Mouse (Mus musculus): Measurements from ENCODE around the gene Exoc3l4. TPM values are rescaled to one million over a fixed set of nuclear protein-coding genes. Genes with fewer than 3 reads are reported as not detected.
A peak's percentile ranks its signal among the peaks of the same experiment; 100 is the strongest.

The Exoc3l4 gene
- polyA plus RNA-seq, 1 experiment = 23.2 TPM

DNA sequence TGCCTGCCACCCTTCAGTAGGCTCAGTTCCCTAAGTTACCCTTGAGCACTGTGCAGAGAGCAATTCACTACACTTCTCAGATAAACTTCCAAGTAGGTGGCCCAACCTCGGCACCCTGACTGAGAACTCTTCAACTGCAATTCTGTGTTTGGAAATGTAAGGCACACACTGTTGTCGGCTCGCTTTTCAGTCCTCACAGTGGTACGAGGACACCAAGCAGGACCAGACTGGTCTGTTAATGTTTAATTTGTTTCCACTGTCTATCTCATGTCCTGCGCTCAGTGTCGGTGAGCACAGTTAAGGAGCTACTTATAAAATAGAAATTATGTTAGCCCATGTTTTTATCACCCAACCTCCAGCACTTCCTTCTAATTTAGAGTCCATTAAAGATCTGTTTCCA, 43.4 kb upstream of the Exoc3l4 start:
- Histone ChIP-seq H3K27me3 (ENCODE audit: control insufficient read depth, insufficient read depth, insufficient read length) (no peaks in the 10 kb centered on the region), H3K36me3 (ENCODE audit: control insufficient read depth, insufficient read depth) (no peaks in the 10 kb centered on the region), H3K79me2 (ENCODE audit: control insufficient read depth, insufficient read depth) (peaks cover 83% of the 10 kb centered on the region), H3ac (ENCODE audit: control insufficient read depth, insufficient read length) (no peak overlapping the region), H3K4me2 (ENCODE audit: low read depth) (no peak overlapping the region), H3K4me3 (no peak overlapping the region)
- TF ChIP-seq POLR2AphosphoS2 (IDR thresholded peaks at IDR 0.05; ENCODE audit: insufficient read length, low read depth) = no peak
- no peak for TF ChIP-seq MAX (IDR thresholded peaks at IDR 0.05; ENCODE audit: low read depth)
- TF ChIP-seq E2F4 (IDR thresholded peaks at IDR 0.05; ENCODE audit: insufficient read depth) = no peak
- no peak for TF ChIP-seq USF1 (IDR thresholded peaks at IDR 0.05; ENCODE audit: low read depth)
- no peak for TF ChIP-seq REST (IDR thresholded peaks at IDR 0.05; ENCODE audit: insufficient read depth, insufficient read length)
- TF ChIP-seq MYOD1 (IDR thresholded peaks at IDR 0.05; ENCODE audit: control insufficient read depth in 1 of 3, insufficient read length in 2 of 3, low read depth in 2 of 3) = no peak
- no peak for TF ChIP-seq SRF (IDR thresholded peaks at IDR 0.05; ENCODE audit: control insufficient read depth, insufficient read length, low read depth)
- TF ChIP-seq CEBPB (IDR thresholded peaks at IDR 0.05; ENCODE audit: insufficient read depth, poor library complexity, severe bottlenecking) = no peak
- no peak for TF ChIP-seq MYOG (IDR thresholded peaks at IDR 0.05; ENCODE audit: control insufficient read depth in 1 of 3, insufficient read depth in 1 of 3, insufficient read length in 2 of 3, low read depth in 2 of 3)
- TF ChIP-seq TCF3 (IDR thresholded peaks at IDR 0.05; ENCODE audit: insufficient read length, low read depth) = no peak
- TF ChIP-seq TCF12 (IDR thresholded peaks at IDR 0.05; ENCODE audit: insufficient read depth, poor library complexity, severe bottlenecking) = no peak
- TF ChIP-seq POLR2A (IDR thresholded peaks at IDR 0.05; ENCODE audit: insufficient read length, low read depth) = no peak

DNA sequence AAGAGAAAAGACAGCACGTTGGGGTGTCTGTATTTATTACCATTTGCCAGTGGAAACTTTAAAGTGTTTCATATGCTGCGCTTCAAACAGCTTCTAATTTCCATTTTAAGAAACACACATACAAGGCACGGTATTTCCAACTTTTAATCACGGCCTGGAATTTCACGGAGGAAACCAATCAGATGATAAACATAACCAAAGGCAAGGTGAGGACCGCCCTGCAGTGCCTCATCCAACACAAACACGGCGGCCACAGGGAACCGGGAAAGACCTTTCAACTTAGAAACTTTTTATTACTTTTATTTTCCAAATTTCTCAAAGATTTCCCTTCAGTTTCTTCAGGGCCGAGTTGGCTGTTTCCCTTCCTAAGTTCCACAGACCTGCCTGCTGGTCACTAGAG, 42.1 kb upstream of the Exoc3l4 start:
- Histone ChIP-seq H3K36me3 (ENCODE audit: control insufficient read depth, insufficient read depth) (no peaks in the 10 kb centered on the region), H3ac (ENCODE audit: control insufficient read depth, insufficient read length) (no peak overlapping the region), H3K79me2 (ENCODE audit: control insufficient read depth, insufficient read depth) (peaks cover 70% of the 10 kb centered on the region), H3K4me3 (peak overlapping the region; percentile 79), H3K4me2 (ENCODE audit: low read depth) (peak overlapping the region; percentile 86), H3K27me3 (ENCODE audit: control insufficient read depth, insufficient read depth, insufficient read length) (no peaks in the 10 kb centered on the region)
- no peak for TF ChIP-seq USF1 (IDR thresholded peaks at IDR 0.05; ENCODE audit: low read depth)

DNA sequence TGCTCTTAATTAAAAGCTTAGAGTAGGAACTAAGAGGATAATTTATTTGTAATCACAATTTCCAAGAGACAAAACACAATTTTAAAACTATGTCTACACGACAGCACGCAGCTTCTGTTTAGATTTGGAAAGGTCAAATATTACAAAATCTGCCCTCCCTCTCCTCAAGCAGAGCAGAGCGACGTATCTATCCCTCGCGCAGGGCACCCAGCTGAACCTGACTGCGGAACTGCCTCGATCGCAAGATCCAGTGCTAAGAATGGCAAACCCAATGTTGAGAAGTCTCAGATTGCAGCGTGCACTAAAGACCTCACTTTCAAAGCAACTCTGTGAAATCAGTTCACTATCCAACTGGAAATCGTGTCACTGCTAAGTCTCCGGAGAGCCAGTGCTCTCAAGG, 41.3 kb upstream of the Exoc3l4 start:
- peak overlapping the region; percentile 79 for H3K4me3 ChIP-seq
- TF ChIP-seq TCF3 (IDR thresholded peaks at IDR 0.05; ENCODE audit: insufficient read length, low read depth) (no peak), MYOG (IDR thresholded peaks at IDR 0.05; ENCODE audit: control insufficient read depth in 1 of 3, insufficient read depth in 1 of 3, insufficient read length in 2 of 3, low read depth in 2 of 3) (no peak), E2F4 (IDR thresholded peaks at IDR 0.05; ENCODE audit: insufficient read depth) (no peak), CEBPB (IDR thresholded peaks at IDR 0.05; ENCODE audit: insufficient read depth, poor library complexity, severe bottlenecking) (no peak), REST (IDR thresholded peaks at IDR 0.05; ENCODE audit: insufficient read depth, insufficient read length) (no peak), POLR2A (IDR thresholded peaks at IDR 0.05; ENCODE audit: insufficient read length, low read depth) (no peak), MAX (IDR thresholded peaks at IDR 0.05; ENCODE audit: low read depth) (no peak), POLR2AphosphoS2 (IDR thresholded peaks at IDR 0.05; ENCODE audit: insufficient read length, low read depth) (no peak), USF1 (IDR thresholded peaks at IDR 0.05; ENCODE audit: low read depth) (no peak), TCF12 (IDR thresholded peaks at IDR 0.05; ENCODE audit: insufficient read depth, poor library complexity, severe bottlenecking) (no peak), SRF (IDR thresholded peaks at IDR 0.05; ENCODE audit: control insufficient read depth, insufficient read length, low read depth) (no peak), MYOD1 (IDR thresholded peaks at IDR 0.05; ENCODE audit: control insufficient read depth in 1 of 3, insufficient read length in 2 of 3, low read depth in 2 of 3) (no peak)
- H3K27me3 ChIP-seq (ENCODE audit: control insufficient read depth, insufficient read depth, insufficient read length) = no peaks in the 10 kb centered on the region
- H3K4me2 ChIP-seq (ENCODE audit: low read depth) = peak overlapping the region; percentile 86
- peaks cover 62% of the 10 kb centered on the region for H3K79me2 ChIP-seq (ENCODE audit: control insufficient read depth, insufficient read depth)
- H3ac ChIP-seq (ENCODE audit: control insufficient read depth, insufficient read length) = no peak overlapping the region
- no peaks in the 10 kb centered on the region for H3K36me3 ChIP-seq (ENCODE audit: control insufficient read depth, insufficient read depth)

DNA sequence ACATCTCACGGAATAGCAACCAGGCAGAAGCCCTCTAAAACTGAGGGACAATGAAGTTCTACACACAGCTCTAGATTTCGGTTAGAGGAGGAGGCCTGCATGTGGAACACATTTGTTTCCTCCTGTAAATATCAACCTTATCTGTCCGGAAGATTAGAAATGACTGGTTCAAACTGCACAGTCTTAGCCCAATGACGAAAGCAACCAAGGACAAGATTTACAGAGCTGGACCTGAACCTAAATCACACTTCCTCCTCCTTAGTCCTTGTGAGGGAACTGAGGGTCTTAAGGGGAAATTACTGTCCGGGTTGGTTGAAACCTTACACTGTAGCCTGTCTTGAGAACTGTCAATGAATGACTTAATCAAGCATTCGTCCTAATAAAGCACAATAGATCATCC, 40.8 kb upstream of the Exoc3l4 start:
- peak overlapping the region; percentile 79 for H3K4me3 ChIP-seq
- H3K27me3 ChIP-seq (ENCODE audit: control insufficient read depth, insufficient read depth, insufficient read length) = no peaks in the 10 kb centered on the region
- H3K79me2 ChIP-seq (ENCODE audit: control insufficient read depth, insufficient read depth) = peaks cover 57% of the 10 kb centered on the region
- TF ChIP-seq USF1 (IDR thresholded peaks at IDR 0.05; ENCODE audit: low read depth) = no peak
- no peak for TF ChIP-seq SRF (IDR thresholded peaks at IDR 0.05; ENCODE audit: control insufficient read depth, insufficient read length, low read depth)
- no peak for TF ChIP-seq CEBPB (IDR thresholded peaks at IDR 0.05; ENCODE audit: insufficient read depth, poor library complexity, severe bottlenecking)
- TF ChIP-seq POLR2AphosphoS2 (IDR thresholded peaks at IDR 0.05; ENCODE audit: insufficient read length, low read depth) = no peak
- TF ChIP-seq POLR2A (IDR thresholded peaks at IDR 0.05; ENCODE audit: insufficient read length, low read depth) = no peak
- no peak for TF ChIP-seq MYOD1 (IDR thresholded peaks at IDR 0.05; ENCODE audit: control insufficient read depth in 1 of 3, insufficient read length in 2 of 3, low read depth in 2 of 3)
- no peak for TF ChIP-seq MYOG (IDR thresholded peaks at IDR 0.05; ENCODE audit: control insufficient read depth in 1 of 3, insufficient read depth in 1 of 3, insufficient read length in 2 of 3, low read depth in 2 of 3)
- TF ChIP-seq REST (IDR thresholded peaks at IDR 0.05; ENCODE audit: insufficient read depth, insufficient read length) = no peak
- TF ChIP-seq TCF12 (IDR thresholded peaks at IDR 0.05; ENCODE audit: insufficient read depth, poor library complexity, severe bottlenecking) = no peak
- no peak for TF ChIP-seq TCF3 (IDR thresholded peaks at IDR 0.05; ENCODE audit: insufficient read length, low read depth)
- H3K4me2 ChIP-seq (ENCODE audit: low read depth) = peak overlapping the region; percentile 86
- no peaks in the 10 kb centered on the region for H3K36me3 ChIP-seq (ENCODE audit: control insufficient read depth, insufficient read depth)
- peak overlapping the region; percentile 84 for H3ac ChIP-seq (ENCODE audit: control insufficient read depth, insufficient read length)

DNA sequence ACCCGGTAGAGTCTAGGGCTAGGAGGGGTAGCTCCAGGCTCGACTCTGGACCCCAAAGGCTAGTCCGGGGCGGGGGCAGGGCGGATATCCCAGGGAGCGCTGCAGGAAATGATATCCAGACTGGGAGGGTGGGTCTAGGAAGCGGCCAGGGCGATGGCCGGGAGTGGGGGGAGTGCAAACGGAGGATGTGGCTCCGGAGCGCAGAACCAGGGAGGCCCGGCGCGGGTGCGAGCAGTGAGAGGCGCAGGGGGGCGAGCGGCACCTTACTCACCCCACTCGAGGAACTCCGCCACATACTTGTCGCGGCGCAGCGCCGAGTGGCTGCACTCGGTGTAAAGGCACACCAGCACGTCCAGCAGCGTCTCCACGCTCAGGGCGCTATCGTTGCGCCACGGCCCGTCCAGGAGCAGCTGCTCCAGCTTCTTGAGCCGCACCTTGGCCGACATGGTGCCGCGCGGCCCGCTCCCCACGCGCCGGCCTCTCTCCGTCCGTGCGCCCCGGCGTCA, 39.9 kb upstream of the Exoc3l4 start:
- peak in 1 of 3 experiments; percentile 43 for TF ChIP-seq MYOD1 (IDR thresholded peaks at IDR 0.05; ENCODE audit: control insufficient read depth in 1 of 3, insufficient read length in 2 of 3, low read depth in 2 of 3)
- peak in 1 of 3 experiments; percentile 48 for TF ChIP-seq MYOG (IDR thresholded peaks at IDR 0.05; ENCODE audit: control insufficient read depth in 1 of 3, insufficient read depth in 1 of 3, insufficient read length in 2 of 3, low read depth in 2 of 3)
- peak; percentile 43 for TF ChIP-seq POLR2AphosphoS2 (IDR thresholded peaks at IDR 0.05; ENCODE audit: insufficient read length, low read depth)
- no peak for TF ChIP-seq E2F4 (IDR thresholded peaks at IDR 0.05; ENCODE audit: insufficient read depth)
- Histone ChIP-seq H3ac (ENCODE audit: control insufficient read depth, insufficient read length) (peak overlapping the region; percentile 84), H3K4me2 (ENCODE audit: low read depth) (peak overlapping the region; percentile 86), H3K4me3 (peak overlapping the region; percentile 79), H3K36me3 (ENCODE audit: control insufficient read depth, insufficient read depth) (no peaks in the 10 kb centered on the region), H3K79me2 (ENCODE audit: control insufficient read depth, insufficient read depth) (peaks cover 49% of the 10 kb centered on the region), H3K27me3 (ENCODE audit: control insufficient read depth, insufficient read depth, insufficient read length) (no peaks in the 10 kb centered on the region)
